Mouse (Mus musculus) common myeloid progenitor, adult 5-6 weeks (primary cell): ENCODE results near the gene Vps4b. TPM values are rescaled to one million over a fixed set of nuclear protein-coding genes. Genes with fewer than 3 reads are reported as not detected.
A peak's percentile ranks its signal among the peaks of the same experiment; 100 is the strongest.
"Not testable (repeated sequence)": the region's sequence is repeated elsewhere in the genome, so short reads cannot be mapped to it uniquely, and the experiment has no call there.

ENCODE experiments used
- ATAC-seq: replicated peaks from 2 replicates; pipeline ENCODE4 v1.8.0; 2016; ENCODE audit warnings: low read depth, mild to moderate bottlenecking, moderate TSS enrichment, inconsistent platforms; ENCODE audit not compliant: poor library complexity, severe bottlenecking
- total RNA-seq: library from RNA; stranded (forward); fragments of 200-1000, 187-1606 nt; gene quantifications from 2 replicates; pipeline ENCODE4 v1.2.3, GENCODE M21; 2017

Gene Vps4b
- total RNA-seq, 1 experiment from 2014 or later: 104 TPM

DNA sequence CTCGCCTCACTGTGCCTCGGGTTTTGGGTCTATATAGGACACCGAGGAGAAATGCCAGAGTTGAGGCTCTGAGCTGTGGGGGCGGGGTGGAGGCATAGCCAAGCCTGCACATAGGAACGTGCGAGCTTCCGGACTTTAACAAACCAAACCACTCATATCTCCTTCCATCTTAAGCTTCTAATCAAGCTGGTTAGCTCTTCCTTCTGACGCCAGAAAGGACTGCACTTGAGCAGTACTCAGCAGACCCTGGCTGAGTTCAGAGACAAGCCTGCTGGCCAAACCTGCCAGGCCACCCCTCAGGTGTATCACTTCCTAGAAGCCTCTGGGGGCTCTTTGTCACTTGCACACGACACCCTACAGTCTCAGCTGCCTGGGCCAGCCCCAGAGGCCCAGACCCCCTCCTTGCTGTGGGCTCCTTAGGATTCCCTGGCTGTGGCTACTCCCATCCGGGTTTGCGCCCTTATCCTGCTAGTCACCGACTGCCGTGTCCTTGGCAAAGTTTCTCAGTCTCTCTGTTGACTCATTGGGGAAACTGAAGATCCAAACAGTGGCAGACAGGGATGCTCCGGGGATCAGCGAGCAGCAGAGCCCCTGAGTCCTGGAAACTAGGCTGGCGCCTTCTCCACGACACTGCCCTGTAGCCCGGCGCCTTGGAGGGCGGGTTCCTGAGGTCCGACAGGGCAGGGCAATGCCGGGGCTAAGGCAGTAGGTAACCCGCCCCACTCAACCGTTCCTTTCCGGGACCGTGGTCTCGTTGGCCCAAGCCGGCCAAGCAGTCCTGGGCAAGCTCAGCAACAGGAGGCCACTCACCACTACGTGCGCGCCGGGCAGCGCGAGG, 37.6 kb downstream of the Vps4b start:
- ATAC-seq: peak; percentile 43

DNA sequence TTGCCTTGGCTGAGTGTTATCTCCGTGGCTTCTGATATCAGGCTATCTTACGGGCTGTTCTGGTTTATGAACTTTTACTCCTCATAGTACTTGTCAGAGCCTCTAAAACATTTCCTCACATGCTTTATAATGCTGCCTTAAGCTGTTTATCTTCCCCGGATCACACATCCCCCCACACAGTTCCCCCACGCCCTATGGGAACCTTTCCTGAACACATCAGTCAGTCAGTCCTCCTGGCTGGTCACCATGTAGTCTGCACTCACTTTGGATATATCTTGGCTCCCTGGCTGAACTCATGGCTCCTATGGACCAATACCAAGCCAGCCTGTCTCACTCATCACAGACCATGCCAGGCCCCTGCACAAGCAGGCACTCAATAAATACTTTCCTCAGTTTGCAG, 39.9 kb downstream of the Vps4b start:
- no peak for ATAC-seq

DNA sequence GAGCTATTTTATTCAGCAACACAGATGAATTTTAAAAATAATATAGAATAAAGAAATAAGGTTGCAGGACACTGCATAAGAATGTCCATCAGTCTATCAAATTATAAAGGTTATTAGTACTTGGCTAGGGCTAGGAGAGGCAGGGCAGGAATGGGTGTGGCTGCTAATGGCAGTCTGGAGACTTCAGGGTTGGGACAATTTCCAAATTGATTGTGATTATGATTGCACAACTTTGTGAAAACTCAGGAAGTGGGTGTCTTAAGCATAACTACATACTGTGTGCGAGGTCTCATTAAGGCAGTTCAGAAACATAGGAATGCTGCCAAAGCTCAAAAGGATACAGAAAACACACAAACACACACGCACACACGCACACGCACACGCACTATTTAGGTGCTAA, 44.5 kb downstream of the Vps4b start:
- no peak for ATAC-seq

DNA sequence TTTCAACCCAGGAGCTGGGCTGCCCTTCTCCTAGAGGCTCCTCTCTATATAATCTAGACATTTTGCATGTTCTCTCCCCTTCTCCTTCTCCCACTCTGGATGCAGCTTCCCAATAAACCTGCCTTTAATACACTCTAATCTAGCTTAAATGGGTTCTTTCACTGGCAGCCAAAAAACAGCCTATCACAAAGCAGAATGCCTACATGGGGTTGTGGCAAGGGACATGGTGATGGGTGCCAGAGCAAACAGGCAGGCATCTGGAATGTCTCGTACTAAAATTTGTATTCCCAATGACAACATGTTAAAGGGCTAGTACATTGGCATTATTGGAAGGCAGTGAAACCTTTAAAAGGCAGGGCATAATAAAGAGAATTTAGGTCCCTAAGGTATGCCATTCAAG, 45.9 kb downstream of the Vps4b start:
- ATAC-seq: no peak

DNA sequence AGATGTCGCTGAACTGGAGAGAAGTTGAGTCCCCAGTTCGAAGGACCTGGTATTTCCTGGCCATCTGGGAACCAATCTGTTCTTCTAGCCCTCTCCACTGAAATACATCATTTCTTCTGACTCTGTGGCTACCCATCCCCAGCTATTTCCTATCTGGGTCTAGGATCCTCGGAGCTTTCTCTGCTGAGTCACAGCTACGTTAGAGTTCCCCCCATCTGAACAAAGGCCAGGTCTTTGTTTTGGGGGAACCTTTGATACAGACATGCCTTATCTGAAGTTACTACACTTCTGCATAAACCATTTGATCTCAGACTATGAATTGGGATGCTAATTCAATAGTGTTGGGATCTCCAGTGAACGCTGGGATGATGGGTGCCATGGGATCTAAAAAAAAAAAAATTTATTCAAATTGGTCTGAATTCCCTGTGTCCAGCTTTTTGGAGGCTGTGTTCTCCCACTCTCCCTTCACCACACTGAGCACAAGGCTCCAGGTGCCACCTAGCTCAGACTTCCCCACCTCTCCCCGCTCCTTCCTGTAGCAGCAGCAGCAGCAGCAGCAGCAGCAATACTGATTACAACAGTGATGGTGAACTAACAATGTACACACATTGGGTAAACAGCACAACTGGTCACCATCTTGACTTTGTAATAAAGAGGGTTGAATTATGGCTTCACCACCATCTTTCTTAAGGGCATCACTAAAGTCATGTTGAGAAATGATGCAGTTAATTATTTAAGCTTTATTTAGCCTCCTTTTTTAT, 47.8 kb downstream of the Vps4b start:
- 0 out of 2 replicates have a peak, but pooled peaks have one; percentile 11 for ATAC-seq

DNA sequence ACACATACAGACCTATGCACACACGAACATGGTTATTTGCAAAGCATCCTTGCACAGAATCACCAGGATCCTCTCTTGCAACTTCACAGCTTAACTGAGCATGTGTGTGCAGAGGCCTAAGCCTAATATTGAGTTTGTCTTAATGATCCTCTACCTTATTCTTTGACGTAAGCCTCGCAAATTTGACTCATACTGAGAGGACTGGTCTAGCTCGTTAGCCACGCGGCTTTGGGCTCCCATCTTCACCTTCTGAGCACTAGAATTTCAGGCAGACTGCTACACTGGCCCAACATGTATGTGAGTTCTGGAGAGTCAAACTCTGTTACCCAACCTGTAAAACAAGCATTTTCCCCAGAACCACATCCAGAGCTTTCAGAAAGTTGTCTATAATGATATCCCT, 53.5 kb downstream of the Vps4b start:
- ATAC-seq: no peak

DNA sequence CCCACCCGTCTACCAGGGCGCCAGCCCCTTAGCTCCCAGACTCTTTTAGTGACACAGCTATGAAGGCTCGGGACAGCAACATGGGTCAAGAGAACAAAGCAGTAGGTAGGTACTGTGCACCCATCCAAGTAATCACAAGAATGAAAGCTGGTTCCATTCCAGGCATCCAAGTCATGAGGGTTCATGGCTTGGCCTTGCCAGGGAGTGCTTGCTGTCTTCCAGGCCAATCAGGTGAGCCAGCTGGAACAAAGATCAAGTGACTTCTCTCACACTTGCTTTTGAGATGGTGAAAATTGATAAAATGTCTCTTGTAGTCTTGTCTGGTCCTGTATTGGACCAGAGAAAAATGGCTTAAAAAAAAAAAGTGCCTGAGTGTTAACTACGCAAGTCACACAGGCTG, 55.8 kb downstream of the Vps4b start:
- ATAC-seq: no peak

DNA sequence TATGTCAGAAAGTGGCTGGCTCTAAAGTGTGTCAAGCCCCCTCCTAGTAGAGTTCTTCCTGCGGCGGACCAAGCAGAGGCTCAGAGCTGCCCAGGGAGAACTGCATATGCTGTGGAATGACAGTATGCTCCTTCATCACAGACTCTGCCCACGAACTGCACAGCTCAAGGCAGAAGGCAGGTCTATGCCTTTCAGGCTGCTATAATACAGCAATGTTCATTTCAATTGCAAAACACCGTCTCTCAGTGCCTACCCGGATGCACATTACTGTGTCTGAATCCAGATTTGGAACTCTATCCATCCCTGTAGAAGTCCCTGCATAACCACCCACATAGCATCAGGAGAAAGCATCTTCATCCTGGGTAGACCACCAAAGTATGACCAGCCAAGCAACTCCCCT, 56.7 kb downstream of the Vps4b start:
- no peak for ATAC-seq

DNA sequence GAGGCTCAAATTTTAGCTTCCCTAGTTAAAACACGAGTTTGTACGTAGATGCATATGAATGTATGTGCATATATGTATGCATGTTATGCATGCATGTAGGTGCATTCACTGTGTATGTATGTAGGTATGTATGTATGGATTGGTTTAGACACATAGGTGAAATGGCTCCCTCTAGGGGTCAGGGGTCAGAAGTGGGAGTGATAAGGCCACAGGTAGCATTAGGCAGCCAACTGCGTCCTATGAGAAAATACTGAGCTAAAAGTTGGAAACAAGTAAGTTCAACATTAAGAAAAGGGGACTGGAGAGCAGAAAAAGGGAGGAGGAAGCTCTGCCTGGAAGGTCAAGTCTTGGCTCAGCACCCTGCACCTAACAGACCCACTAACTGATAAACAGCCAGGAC, 58.4 kb downstream of the Vps4b start:
- peak; percentile 73 for ATAC-seq

DNA sequence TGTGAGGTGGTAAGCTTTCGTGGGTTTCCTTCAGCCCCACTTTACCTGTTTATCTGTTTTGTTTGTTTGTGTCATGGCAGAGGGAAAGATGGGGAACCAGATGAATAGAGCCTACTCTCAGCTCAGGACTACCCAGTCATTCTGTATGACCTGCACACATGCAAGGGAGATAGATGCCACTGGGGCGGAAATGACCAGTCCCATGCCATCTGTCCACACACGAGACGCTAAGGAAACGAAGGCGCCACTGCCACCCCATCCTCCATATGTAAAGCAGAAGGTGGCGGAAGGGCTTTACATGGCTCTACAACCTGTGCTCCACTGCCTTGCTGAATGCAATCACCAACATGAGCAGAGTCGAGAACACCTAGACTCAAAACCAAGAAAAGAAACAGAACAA, 60.3 kb downstream of the Vps4b start:
- ATAC-seq: no peak

DNA sequence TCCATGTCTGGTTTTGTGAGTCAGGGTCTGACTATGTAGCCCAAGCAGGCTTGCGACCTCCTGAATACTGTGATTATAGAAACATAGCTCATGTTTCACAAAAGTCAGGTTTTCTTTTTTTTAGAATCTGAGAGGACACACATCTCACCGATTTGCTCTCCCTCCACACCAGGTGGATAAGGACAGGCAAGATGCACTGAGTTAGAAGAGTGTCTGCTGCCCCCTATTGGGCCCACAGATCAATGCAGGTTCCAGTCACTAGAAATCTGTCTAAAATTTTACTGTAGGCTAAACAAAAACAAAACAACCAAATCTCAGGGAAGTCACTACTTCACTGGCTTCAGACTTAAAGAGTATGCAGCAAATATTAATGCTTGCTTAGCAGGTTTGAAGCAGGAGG, 60.9 kb downstream of the Vps4b start:
- ATAC-seq: peak; percentile 81

DNA sequence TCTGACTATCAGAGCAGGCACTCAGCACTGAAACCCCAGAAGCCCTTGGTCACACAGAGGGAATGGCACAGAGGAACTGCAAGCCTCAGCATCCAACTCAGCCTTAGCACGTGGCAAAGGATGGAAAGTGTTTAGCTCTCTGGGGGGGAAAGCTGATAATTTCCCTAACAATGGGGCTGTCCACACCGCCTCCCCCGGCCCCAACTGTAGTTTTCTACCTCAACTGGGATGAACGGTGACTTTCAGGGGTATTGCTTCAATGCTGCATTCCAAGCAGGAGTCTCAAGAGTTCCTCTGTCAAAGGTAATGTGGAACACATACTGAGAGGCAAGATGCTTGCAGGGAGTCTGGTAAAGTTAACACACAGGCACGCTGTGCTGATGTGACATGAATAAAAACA, 74.5 kb downstream of the Vps4b start:
- ATAC-seq: no peak

DNA sequence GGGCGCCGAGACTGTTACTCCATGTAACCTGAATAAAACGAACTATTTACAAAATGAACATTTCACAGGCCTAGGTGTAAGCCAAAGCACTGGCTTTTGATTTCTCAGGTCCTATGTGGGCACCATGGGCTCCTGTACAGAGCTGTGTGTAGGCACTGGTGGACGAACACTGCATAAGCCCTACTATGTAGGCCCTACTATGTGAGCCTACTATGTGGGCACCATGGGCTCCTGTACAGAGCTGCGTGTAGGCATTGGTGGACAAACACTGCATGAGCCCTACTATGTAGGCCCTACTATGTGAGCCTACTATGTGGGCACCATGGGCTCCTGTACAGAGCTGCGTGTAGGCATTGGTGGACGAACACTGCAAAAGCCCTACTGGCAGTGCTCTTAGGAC, 78.8 kb downstream of the Vps4b start:
- ATAC-seq: not testable (repeated sequence)

DNA sequence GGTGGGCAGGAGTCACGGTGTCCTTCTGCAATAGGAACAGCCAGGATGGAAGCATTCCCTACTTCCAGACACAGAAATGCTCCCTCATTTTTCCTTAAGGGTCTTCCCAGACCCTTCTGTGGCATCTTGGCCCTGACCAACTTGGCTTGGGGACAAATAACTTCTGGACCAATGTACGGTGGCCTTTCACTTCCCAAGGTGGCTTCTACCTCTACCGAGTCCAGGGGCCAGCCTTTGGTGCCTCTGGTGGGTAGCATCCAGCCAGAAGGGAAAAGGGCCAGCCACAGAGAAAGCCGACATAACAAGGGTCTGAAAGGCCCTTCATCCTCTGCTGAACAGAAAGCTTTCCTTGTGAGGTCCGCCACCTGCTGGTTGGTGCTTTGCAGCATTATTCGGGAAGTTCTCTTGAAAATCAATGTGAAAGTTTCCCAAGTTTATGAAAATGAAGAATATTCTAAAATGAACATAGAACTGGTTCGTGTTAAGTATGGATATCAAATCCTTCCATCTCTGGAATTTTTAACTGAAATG, 79.4 kb downstream of the Vps4b start:
- peak; percentile 33; the same call in 1 of the 2 replicates for ATAC-seq

DNA sequence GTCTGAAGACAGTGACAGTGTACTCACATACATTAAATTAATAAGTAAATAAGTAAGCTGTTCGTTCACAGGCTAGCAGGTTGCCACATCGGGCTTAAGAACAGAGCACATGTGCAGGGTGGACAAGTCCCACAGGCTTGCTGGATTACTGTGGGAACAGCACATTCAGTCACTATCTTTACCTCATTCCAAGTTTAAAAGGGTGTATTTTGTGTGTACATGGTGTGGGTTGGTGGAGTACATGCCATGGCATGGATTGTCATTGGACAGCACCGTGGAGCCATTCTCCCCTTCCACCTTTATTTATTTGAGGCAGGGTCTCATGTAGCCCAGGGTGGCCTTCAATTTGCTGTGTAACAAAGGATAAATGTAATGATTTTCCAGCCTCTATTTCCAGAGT, 80.4 kb downstream of the Vps4b start:
- no peak for ATAC-seq

DNA sequence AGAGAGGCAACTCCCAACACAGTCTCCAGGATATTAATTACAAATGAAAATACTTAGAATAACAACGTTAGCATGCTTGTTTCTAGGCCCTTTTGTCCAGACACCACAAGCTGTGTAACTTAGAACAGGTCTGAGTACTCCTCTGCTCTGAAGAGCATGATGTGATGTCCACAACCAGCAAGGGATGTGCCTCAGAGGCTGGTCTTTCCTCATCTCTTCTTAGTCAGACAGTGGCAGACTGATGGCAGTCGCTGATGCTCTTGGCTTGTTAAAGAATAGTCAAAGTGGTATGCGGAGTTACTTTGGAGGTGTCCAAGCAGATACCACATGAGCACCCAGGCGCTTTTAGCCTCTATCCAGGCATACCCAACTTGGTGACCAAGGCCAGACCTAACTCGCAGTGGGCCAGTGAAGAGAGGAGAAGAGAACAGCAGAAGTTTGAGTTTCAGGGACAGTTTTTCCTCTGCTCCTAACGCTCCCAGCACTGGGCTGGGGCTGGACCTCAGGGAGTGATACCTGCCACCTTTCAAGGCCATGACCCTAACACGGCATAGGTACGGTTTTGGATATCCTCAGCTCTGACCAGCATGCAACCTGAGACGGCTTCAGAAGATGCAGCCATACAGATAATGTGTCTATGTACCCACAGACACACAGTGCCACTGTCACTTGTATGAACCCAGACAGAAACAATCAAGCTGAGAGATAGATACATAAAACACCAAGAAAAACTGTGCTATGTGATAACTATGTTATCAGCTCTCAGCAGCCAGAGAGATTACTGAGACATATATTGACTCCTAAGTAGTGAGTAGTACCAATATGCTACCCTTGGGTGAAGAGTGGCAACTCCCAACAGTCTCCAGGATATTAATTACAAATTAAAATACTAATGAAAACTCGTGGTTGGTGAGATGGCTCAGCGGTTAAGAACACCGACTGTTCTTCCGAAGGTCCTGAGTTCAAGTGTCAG, 81.1 kb downstream of the Vps4b start:
- ATAC-seq: no peak

DNA sequence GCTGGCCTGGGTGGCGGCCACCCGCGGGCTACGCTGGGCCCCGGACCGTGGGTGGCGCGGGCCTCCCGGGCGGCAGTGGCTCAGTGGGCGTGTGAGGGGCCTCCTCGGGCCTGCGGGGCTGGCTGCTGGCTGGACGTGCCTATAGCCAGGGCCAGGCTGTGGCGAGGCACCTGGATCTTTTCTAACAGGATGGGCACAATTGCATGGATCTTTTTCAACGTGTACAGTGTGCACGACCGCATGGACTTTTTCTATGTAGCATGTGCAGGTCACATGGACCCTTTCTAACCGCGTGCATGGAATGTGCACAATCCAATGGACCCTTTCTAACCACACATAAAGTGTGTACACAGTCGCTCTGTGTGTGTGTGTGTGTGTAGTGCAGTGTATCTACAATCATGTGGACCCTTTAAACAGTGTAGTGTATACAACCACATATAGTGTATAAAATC, 82.0 kb downstream of the Vps4b start:
- peak; percentile 4 for ATAC-seq
